Mouse (Mus musculus) left cerebral cortex, postnatal 4 days (tissue): ENCODE data around the gene Slc30a1. TPM values are rescaled to one million over a fixed set of nuclear protein-coding genes. Genes with fewer than 3 reads are reported as not detected.

Experiments used
- DNase-seq: peaks from one replicate; pipeline ENCODE4 v3.0.0-alpha.2; 2022
- intact Hi-C: fragments of 180-260 bp; cut with DNase I; formaldehyde crosslinking; loops from one replicate; pipeline ENCODE4 v1.15.1; 2025
- total RNA-seq, 2 experiments: library from RNA; stranded (reverse); gene quantifications; 2 replicates each; pipeline ENCODE4 v1.2.3; 2021

Gene Slc30a1
- total RNA-seq, 2 experiments from 2014 or later, result 24.2 to 27.0 TPM

- intact Hi-C loops, result no loop called here
- DNase-seq, result no peak
Measured at GRCm38 (mm10) chr1:191932286-191932985, 25.9 kb downstream of the Slc30a1 start.

GRCm38 (mm10) chr1:191932986-191933632, 26.5 kb downstream of the Slc30a1 start:
- intact Hi-C loops, result no loop called here

GRCm38 (mm10) chr1:191943638-191944037, 37.1 kb downstream of the Slc30a1 start:
- DNase-seq, result no peak
- intact Hi-C loops, result no loop called here

More at GRCm38 (mm10) chr1:191932986-191933632, 26.5 kb downstream of the Slc30a1 start:
- DNase-seq, result no peak

GRCm38 (mm10) chr1:191945341-191945740, 38.8 kb downstream of the Slc30a1 start:
- intact Hi-C loops, result no loop called here

GRCm38 (mm10) chr1:191945756-191946155, 39.2 kb downstream of the Slc30a1 start:
- intact Hi-C loops, result no loop called here
- DNase-seq, result no peak

More at GRCm38 (mm10) chr1:191945341-191945740, 38.8 kb downstream of the Slc30a1 start:
- no peak for DNase-seq

GRCm38 (mm10) chr1:191946261-191946660, 39.7 kb downstream of the Slc30a1 start:
- DNase-seq, result no peak
- intact Hi-C loops, result no loop called here

GRCm38 (mm10) chr1:191946835-191947234, 40.3 kb downstream of the Slc30a1 start:
- intact Hi-C loops, result no loop called here
- DNase-seq, result no peak

DNA sequence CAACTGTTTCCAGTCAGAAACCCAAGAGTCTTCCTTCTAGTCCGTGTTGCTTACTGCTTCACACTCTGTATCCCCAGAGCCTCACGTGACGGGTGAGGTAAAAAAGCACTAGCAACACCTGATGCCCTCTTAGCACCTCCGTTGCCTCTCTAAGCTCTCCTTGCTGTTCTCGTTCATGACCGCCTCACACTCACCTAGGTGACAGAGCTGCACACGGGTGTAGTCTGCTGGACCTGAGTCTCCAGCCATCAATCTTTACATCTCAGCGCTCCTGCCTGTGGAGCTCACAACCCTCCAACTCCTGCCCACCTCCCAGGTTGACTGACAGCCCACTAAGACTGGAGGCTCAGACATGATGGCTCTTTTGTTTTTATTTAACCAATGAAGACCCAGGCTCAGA, 41.2 kb downstream of the Slc30a1 start:
- DNase-seq, result no peak
- intact Hi-C loops, result no loop called here

DNA sequence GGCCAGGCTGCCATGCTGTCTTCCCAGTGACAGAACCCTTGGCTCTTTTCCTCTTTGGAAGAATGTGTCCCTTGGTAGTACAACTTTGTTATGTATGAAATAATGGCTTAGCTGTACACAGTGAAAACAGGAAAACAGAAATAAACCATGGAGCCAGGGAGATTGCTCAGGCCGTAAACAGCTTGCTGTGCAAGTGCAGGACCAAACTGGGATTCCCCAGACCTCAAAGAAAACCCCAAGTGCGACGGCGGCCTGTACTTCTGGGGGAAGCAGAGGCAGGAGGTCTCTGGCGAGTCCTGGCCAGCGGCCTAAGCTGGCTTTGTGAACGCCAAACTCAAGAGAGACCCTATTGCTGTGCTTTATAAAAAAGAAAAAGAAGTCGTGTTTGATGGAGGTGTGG, 42.0 kb downstream of the Slc30a1 start:
- no peak for DNase-seq
- intact Hi-C loops, result no loop called here

- intact Hi-C loops, result no loop called here
- DNase-seq, result no peak
Measured at GRCm38 (mm10) chr1:191950611-191951010, 44.0 kb downstream of the Slc30a1 start.

DNA sequence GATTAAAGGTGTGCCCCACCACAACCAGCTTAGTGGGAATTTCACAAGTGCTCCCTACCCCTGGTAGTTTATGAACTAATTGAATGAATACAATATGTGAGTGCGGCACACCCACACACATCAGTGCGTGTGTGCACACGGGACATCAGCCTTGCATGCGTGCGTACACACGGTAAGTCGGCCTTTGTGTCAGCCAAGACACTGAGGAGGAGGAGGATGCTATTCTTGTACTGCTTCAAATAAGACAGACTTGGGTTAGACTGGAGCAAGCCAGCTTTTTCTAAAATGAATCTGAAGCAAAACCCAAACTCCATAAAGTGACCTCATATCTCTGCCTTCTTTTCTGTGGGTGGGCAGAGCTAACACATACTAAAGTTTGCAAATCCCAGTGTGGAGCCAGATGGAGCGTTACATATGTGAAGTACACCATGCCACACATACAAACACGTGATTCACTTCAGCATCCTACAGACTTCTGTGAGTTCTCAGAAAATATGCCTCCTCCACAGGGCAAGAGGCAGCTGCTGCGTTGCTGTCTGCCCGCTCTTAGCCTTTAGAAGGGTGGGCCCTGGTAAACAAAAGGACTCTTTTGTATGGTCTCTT, 46.3 kb downstream of the Slc30a1 start:
- intact Hi-C loops, result no loop called here
- DNase-seq, result no peak

DNA sequence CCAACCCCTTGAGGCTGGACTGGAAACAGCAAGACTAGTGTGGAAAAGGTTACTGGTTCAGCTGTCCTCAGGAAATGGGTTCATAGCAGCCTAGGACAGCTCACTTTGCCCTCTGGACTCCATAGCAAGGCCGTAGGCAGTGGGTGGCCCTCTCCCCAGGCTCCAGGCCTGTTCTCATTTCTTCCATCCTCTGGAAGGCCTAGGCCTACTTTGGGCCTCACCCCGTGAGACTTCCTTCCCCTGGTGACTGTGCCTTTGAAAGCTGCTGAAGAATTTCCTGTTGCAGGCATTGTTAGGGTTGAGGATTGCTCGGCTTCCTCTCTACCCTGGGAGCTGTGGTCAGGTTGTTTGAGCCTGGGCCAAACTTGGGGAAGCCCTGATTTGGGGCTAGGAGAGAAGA, 48.5 kb downstream of the Slc30a1 start:
- DNase-seq, result no peak
- intact Hi-C loops, result no loop called here

GRCm38 (mm10) chr1:191956261-191956660, 49.7 kb downstream of the Slc30a1 start:
- no peak for DNase-seq
- intact Hi-C loops, result no loop called here

DNA sequence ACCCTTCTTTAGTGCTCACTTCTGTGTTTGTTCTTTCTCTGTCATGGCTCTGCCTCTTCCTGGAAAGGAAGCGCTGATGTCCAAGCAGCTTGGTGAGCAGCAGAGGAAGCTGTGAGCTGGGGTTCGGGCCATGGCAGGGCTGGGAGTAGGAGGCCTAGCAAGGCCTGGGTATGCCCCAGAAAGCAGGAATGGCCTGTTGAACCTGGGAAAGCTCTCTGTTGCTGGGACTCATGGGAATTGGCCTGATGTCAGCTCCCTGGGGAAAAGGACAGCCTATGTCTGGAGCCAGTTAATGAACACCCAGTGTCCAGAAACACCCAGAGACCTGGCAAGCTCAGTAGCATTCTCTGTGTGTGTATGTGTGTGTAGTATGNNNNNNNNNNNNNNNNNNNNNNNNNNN, 50.3 kb downstream of the Slc30a1 start:
- intact Hi-C loops, result no loop called here
- DNase-seq, result no peak

DNA sequence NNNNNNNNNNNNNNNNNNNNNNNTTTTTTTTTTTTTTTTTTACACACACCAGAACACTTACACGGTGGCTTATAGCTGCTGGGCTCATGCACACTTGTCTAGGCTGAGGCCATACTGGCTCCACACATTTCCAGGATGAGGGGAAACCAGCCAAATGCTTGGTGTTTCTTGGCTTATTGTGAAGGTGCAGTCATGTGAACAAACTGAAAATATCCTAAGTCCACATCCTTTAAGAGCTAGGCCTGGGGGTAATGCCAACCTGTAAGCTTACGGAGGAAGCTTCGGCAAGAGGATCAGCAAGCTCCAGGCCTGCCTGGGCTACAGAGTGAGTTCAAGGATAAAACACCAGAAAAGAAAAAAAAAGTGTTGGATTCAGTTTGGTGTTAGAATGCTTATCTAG, 50.8 kb downstream of the Slc30a1 start:
- intact Hi-C loops, result no loop called here
- no peak for DNase-seq

DNA sequence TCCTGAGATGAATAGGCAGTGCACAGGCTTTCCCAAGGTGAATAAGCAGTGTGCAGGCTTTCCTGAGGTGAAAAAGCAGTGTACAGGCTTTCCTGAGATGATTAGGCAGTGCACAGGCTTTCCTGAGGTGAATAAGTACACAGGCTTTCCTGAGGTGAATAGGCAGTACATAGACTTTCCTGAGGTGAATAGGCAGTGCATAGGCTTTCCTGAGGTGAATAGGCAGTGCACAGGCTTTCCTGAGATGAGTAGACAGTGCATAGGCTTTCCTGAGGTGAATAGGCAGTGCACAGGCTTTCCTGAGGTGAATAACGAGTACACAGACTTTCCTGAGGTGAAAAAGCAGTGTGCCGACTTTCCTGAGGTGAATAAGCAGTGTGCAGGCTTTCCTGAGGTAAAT, 54.4 kb downstream of the Slc30a1 start:
- intact Hi-C loops, result loop anchor here (5.0 kb wide), 1 partner anchor 124 kb away; no protein-coding TSS in a partner anchor
- no peak for DNase-seq

Other genes with a start within 250 kb of the Slc30a1 start
- 10 to 100 TPM; 91.7 to 92.3 TPM for gene Lpgat1, start 188.9 kb upstream of the Slc30a1 start, total RNA-seq
- 1 to 10 TPM; 4.8 to 6.1 TPM for gene Nek2, start 85.3 kb upstream of the Slc30a1 start, total RNA-seq
- under 1 TPM; 0.56 TPM for gene Rd3, start 70.6 kb downstream of the Slc30a1 start, total RNA-seq
- gene Traf5, start 185.8 kb downstream of the Slc30a1 start, total RNA-seq, result 1 to 10 TPM; 3.4 to 4.6 TPM
- 10 to 100 TPM; 58.1 to 69.2 TPM for gene Rcor3, start 231.3 kb downstream of the Slc30a1 start, total RNA-seq